Mouse (Mus musculus) midbrain, embryonic 16.5 days (tissue): Measurements from ENCODE around the gene Fgfr2. TPM values are rescaled to one million over a fixed set of nuclear protein-coding genes. Genes with fewer than 3 reads are reported as not detected.

Experiments
- ATAC-seq: fragments of 200-750 bp; cut with Nextera tagmentation; 2 replicates; pipeline ENCODE4 v1.8.0; 2017; ENCODE audit warnings: moderate TSS enrichment
- H3K27ac ChIP-seq: fragments of 300-500 bp; sonication (generic); 2 replicates; pipeline ENCODE4 v1.5.1; 2014; ENCODE audit warnings: mild to moderate bottlenecking, low read length, mixed read lengths
- H3K27me3 ChIP-seq: fragments of 300-500 bp; sonication (generic); 2 replicates; pipeline ENCODE4 v1.6.1; 2014; ENCODE audit warnings: low read depth, low read length, mixed read lengths; ENCODE audit not compliant: control insufficient read depth, insufficient read depth
- H3K36me3 ChIP-seq: fragments of 300-500 bp; sonication (generic); 2 replicates; pipeline ENCODE4 v1.6.1; 2014; ENCODE audit warnings: mild to moderate bottlenecking, low read length, moderate library complexity, mixed read lengths; ENCODE audit not compliant: control insufficient read depth, insufficient read depth
- H3K4me1 ChIP-seq: fragments of 300-500 bp; sonication (generic); 2 replicates; pipeline ENCODE4 v1.6.1; 2014; ENCODE audit warnings: mild to moderate bottlenecking, low read length, mixed read lengths; ENCODE audit not compliant: control insufficient read depth, insufficient read depth
- H3K4me2 ChIP-seq: fragments of 300-500 bp; sonication (generic); 2 replicates; pipeline ENCODE4 v1.6.1; 2014; ENCODE audit warnings: mild to moderate bottlenecking, low read length, mixed read lengths
- H3K4me3 ChIP-seq: fragments of 300-500 bp; sonication (generic); 2 replicates; pipeline ENCODE4 v1.5.1; 2014; ENCODE audit warnings: low read depth, mild to moderate bottlenecking, low read length, moderate library complexity, mixed read lengths
- H3K9ac ChIP-seq: fragments of 300-500 bp; sonication (generic); 2 replicates; pipeline ENCODE4 v1.6.1; 2014; ENCODE audit warnings: low read depth, low read length, mixed read lengths
- H3K9me3 ChIP-seq: fragments of 300-500 bp; sonication (generic); replicated peaks from 2 replicates; pipeline ENCODE4 v1.6.1; 2014; ENCODE audit warnings: mild to moderate bottlenecking, low read length, mixed read lengths; ENCODE audit not compliant: control insufficient read depth, poor library complexity, severe bottlenecking
- WGBS: fragments of 180-500 bp; shearing (Covaris S2); extraction: QIAGEN DNeasy Blood & Tissue Kit; methylation state at CpG from one replicate; pipeline ENCODE4 v1.1.7; 2014; 5-methylcytosine and 5-hydroxymethylcytosine counted together
- polyA plus RNA-seq: library from polyadenylated mRNA; unstranded; fragments of >200 nt; fragmentation: Nextera tagmentation; extraction: Ambion mirVana; gene quantifications from 2 replicates; pipeline ENCODE4 v1.2.1, GENCODE M21; 2015

Gene Fgfr2
- polyA plus RNA-seq, 1 experiment from 2014 or later, result 23.8 TPM

DNA sequence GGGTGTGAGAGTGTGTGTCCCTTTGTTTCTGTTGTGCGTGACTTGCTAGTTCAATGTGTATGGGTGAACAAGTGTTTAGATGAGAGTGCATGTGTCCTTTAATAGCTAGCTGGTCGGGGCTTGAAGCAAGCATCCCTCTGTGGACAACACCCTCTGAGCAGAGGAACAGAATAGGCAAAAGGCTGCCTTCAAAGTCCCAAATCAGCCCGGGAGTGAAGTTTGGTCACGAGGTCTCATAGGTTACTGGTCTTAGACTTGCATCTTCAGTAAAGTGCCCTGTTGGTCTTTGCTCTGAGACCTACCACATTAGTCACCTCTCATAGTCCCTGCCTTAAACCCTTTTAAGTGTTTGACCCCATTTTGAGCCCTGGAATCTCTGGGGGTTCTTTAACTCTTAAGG, 1571.7 kb downstream of the Fgfr2 start:
- Histone ChIP-seq H3K4me2 (no peak overlapping the region), H3K9me3 (no peaks in the 10 kb centered on the region), H3K9ac (no peak overlapping the region), H3K36me3 (no peaks in the 10 kb centered on the region), H3K4me3 (no peak overlapping the region), H3K27ac (no peak overlapping the region), H3K4me1 (peaks cover 9% of the 10 kb centered on the region), H3K27me3 (peaks cover 72% of the 10 kb centered on the region)
- 0% methylated on average over 4 of the region's 4 CpGs for WGBS
- no peak for ATAC-seq

- no peaks in the 10 kb centered on the region for H3K36me3 ChIP-seq
- no peak within 1 kb of the TSS for H3K27ac ChIP-seq
- H3K27me3 ChIP-seq, result peaks cover 72% of the 10 kb centered on the region
- no peaks in the 10 kb centered on the region for H3K9me3 ChIP-seq
- no peak within 1 kb of the TSS for H3K4me2 ChIP-seq
- H3K4me1 ChIP-seq, result no peaks in the 10 kb centered on the region
- no peak within 1 kb of the TSS for H3K9ac ChIP-seq
- H3K4me3 ChIP-seq, result no peak within 1 kb of the TSS
- WGBS, result 4% methylated on average over 3 of the region's 3 CpGs
- no peak for ATAC-seq
Measured at GRCm38 (mm10) chr7:131548473-131548872, 1574.7 kb downstream of the Fgfr2 start, which contains the start of gene Hmx2. Gene Hmx2, plus strand, starts transcription at chr7:131548773.

DNA sequence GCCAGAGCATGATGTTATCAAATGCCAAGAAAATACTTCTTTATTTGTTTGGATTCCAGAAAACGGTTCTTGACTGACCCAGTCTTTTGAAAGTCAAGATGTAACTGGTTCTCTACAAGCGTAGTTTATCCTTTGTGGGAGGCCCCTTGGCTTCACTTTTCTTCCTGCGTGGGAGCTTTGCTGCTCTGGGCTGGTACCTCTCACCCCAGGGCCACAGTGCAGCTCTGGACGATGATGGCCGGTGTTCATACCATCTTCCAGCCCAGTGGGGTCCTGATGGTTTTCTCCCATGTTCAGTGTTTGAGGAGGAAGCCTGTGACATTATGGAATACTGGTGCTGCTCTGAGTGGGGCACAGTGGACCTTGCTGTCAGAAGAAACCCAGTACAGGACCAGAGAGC, 1575.7 kb downstream of the Fgfr2 start:
- Histone ChIP-seq H3K4me3 (no peak overlapping the region), H3K27ac (no peak overlapping the region), H3K9ac (no peak overlapping the region), H3K27me3 (peaks cover 70% of the 10 kb centered on the region), H3K4me2 (no peak overlapping the region), H3K4me1 (peaks cover 5% of the 10 kb centered on the region), H3K9me3 (no peaks in the 10 kb centered on the region), H3K36me3 (no peaks in the 10 kb centered on the region)
- no peak for ATAC-seq
- 5% methylated on average over 5 of the region's 5 CpGs for WGBS

- no peak overlapping the region for H3K4me2 ChIP-seq
- peaks cover 8% of the 10 kb centered on the region for H3K4me1 ChIP-seq
- no peak for ATAC-seq
- H3K27ac ChIP-seq, result no peak overlapping the region
- no peaks in the 10 kb centered on the region for H3K9me3 ChIP-seq
- H3K36me3 ChIP-seq, result no peaks in the 10 kb centered on the region
- WGBS, result 9% methylated on average over 2 of the region's 2 CpGs
- H3K9ac ChIP-seq, result no peak overlapping the region
- H3K27me3 ChIP-seq, result peaks cover 69% of the 10 kb centered on the region
- H3K4me3 ChIP-seq, result no peak overlapping the region
Measured at GRCm38 (mm10) chr7:131546423-131546822, 1576.7 kb downstream of the Fgfr2 start.

DNA sequence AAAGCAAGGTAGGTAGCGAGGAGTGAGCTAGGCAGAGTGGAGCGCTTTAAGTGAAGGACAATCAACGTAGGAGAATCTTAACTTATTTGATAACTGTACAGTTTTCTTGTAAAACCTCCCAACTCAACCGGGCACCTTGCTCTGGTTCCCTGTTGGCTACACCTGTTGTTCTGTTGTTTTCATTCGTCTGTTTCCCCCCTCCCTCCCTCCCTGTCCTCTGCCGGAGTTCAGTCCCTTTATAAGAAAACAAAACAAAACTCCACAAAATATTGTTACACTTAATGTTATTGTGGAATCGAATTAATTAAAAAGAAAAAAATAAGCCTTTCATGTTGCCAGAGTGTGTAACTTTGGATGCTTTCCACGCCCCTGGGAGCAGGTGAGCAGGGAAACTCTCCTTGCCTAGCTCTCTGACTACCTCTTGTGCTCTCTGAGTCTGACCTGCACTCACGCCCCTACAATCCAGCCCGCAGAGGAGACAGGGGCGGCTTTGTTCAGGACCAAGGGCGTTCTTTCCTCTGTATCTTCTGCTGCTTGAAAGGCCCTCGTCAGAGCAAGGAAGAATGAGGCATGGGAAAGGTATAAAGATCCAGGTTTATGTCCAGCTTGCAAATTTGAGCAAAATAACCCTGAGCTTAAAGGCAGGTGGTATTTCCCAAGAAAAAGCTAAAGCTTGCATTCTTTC, 1577.3 kb downstream of the Fgfr2 start:
- under 1% methylated on average over 13 of the region's 13 CpGs for WGBS
- ATAC-seq, result no peak
- H3K4me2 ChIP-seq, result no peak overlapping the region

DNA sequence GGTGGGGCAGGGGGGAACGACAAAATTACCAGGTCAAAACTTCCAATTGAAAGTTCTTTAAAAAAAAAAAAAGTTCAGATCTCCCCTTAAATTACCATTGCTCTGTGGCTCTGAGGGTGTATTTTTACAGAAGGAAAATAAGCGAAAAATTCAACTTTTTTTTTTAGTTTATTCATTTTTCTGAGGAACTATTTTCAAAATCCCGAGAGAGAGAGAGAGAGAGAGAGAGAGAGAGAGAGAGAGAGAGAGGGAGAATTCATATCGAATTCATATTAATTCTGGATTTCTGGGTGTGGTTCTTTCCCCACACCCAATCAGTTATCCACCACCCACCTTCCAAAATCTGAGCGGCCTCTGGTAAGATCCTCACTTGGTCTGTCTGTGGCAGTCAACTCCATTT, 1578.3 kb downstream of the Fgfr2 start:
- no peak overlapping the region for H3K27ac ChIP-seq
- H3K4me1 ChIP-seq, result peaks cover 8% of the 10 kb centered on the region
- 1% methylated on average over 5 of the region's 5 CpGs for WGBS
- H3K36me3 ChIP-seq, result no peaks in the 10 kb centered on the region
- H3K27me3 ChIP-seq, result peaks cover 65% of the 10 kb centered on the region
- no peak overlapping the region for H3K4me2 ChIP-seq
- ATAC-seq, result no peak
- no peak overlapping the region for H3K9ac ChIP-seq
- H3K9me3 ChIP-seq, result no peaks in the 10 kb centered on the region
- H3K4me3 ChIP-seq, result no peak overlapping the region

More for the DNA sequence above, 1577.3 kb downstream of the Fgfr2 start:
- Histone ChIP-seq H3K4me1 (peaks cover 8% of the 10 kb centered on the region), H3K9me3 (no peaks in the 10 kb centered on the region), H3K9ac (no peak overlapping the region), H3K27me3 (peaks cover 68% of the 10 kb centered on the region), H3K27ac (no peak overlapping the region), H3K36me3 (no peaks in the 10 kb centered on the region), H3K4me3 (no peak overlapping the region)

DNA sequence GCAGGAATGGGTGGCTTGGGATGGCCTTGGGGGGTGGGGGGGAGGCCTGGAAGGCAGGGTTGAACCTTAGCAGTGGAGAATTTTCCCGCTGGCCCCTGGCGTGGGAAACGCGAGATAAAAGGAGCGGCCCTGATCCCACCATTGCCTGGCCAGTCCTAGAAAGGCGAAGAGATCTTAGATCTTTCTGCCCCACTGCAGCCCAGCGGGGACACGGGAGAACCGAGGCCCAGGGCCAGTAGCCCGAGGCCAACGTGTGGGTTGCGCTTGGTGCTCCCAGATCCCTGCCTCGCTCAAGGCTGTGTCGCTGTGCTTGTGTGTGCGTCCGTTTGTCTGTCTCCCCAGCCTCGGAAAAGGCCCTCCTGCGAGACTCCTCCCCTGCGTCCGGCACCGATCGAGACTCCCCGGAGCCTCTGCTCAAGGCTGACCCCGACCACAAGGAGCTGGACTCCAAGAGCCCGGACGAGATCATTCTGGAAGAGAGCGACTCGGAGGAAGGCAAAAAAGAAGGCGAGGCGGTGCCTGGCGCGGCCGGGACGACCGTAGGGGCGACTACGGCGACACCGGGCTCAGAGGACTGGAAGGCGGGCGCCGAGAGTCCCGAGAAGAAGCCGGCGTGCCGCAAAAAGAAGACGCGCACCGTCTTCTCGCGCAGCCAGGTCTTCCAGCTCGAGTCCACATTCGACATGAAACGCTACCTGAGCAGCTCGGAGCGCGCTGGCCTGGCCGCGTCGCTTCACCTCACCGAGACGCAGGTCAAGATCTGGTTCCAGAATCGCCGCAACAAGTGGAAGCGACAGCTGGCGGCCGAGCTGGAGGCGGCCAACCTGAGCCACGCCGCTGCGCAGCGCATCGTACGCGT, 1579.3 kb downstream of the Fgfr2 start:
- Histone ChIP-seq H3K4me1 (peaks cover 8% of the 10 kb centered on the region), H3K4me3 (peak overlapping the region; percentile 27), H3K27me3 (peaks cover 66% of the 10 kb centered on the region), H3K9me3 (no peaks in the 10 kb centered on the region), H3K9ac (no peak overlapping the region), H3K36me3 (no peaks in the 10 kb centered on the region), H3K27ac (no peak overlapping the region), H3K4me2 (no peak overlapping the region)
- under 1% methylated on average over 75 of the region's 75 CpGs for WGBS
- no peak for ATAC-seq

DNA sequence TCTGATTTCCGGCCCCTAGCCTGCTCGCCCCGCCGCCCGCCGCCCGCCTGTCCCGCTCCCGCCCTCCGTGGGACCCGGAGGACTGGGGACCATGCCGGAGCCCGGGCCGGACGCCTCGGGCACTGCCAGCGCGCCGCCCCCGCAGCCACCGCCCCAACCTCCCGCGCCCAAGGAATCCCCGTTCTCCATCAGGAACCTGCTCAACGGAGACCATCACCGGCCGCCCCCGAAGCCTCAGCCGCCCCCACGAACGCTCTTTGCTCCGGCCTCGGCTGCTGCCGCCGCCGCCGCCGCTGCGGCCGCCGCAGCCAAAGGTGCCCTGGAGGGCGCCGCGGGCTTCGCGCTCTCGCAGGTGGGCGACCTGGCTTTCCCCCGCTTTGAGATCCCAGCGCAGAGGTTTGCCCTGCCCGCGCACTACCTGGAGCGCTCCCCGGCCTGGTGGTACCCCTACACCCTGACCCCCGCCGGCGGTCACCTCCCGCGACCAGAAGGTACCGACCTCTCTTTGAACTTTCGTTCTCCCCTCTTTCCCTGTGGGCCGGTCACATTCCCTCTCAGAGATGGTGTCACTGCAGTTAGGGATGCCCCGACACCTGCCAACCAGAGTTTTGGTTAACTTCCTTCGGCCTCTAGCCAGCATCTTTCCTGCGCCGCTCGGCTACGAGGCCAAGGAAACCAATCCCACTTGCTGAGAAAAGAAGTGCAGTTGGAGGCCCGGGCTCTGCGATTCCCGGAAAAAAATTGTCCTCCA, 1580.1 kb downstream of the Fgfr2 start:
- Histone ChIP-seq H3K9me3 (no peaks in the 10 kb centered on the region), H3K4me1 (peaks cover 8% of the 10 kb centered on the region), H3K9ac (peak overlapping the region; percentile 30; the same call in 1 of the 2 replicates), H3K4me3 (peak overlapping the region; percentile 27), H3K27ac (no peak overlapping the region), H3K36me3 (no peaks in the 10 kb centered on the region), H3K4me2 (peak overlapping the region; percentile 46), H3K27me3 (peaks cover 67% of the 10 kb centered on the region)
- ATAC-seq, result no peak
- under 1% methylated on average over 63 of the region's 71 CpGs for WGBS
